Mouse (Mus musculus) Patski (cell line): ENCODE data around the gene Gm9844. TPM values are rescaled to one million over a fixed set of nuclear protein-coding genes. Genes with fewer than 3 reads are reported as not detected.
"Not testable (repeated sequence)": the region's sequence is repeated elsewhere in the genome, so short reads cannot be mapped to it uniquely, and the experiment has no call there.

ENCODE experiments used
- ATAC-seq: fragments of 100-300 bp; one replicate; pipeline ENCODE4 v1.8.0; 2021
- CTCF ChIA-PET: fragments of 350-600 bp; sonication (Branson Sonifier 250); formaldehyde crosslinking; loops from one replicate; lab custom pipeline; 2022; ENCODE audit warnings: inconsistent platforms; lab: Charles Lee
- POLR2A ChIA-PET: fragments of 350-600 bp; sonication (Branson Sonifier 250); formaldehyde crosslinking; loops from one replicate; lab custom pipeline; 2022; ENCODE audit warnings: antibody characterized with exemption, inconsistent platforms; lab: Charles Lee
- DNase-seq: peaks from one replicate; pipeline ENCODE4 v3.0.0-alpha.2; 2011; ENCODE audit warnings: low read depth, low spot score
- H3K27me3 ChIP-seq: fragments of 371-371 bp; one replicate; pipeline ENCODE4 v1.5.1; 2021
- CTCF ChIP-seq: fragments of 100-300 bp; IDR thresholded peaks from one replicate; pipeline ENCODE4 v1.5.1; 2021
- in situ Hi-C: fragments of 300-500 bp; cut with MboI; formaldehyde crosslinking; loops from 3 replicates; pipeline ENCODE4 v1.11.1; 2018; ENCODE audit warnings: low pct_unique_long_range_greater_than_20kb, mixed read lengths
- polyA plus RNA-seq: library from polyadenylated mRNA; unstranded; gene quantifications from one replicate; pipeline ENCODE4 v1.2.3, GENCODE M21; 2021

The Gm9844 gene
- polyA plus RNA-seq = 1.6 TPM

- CTCF ChIA-PET = no interaction called here
- in situ Hi-C loops = no loop called here
- TF ChIP-seq CTCF = no peak
- POLR2A ChIA-PET = no interaction called here
- ATAC-seq = no peak
- DNase-seq = no peak
- no peaks in the 10 kb centered on the region for H3K27me3 ChIP-seq
These were observed at the start of gene Gm9844 for GRCm38 (mm10) chr7:24861913-24862312. Gene Gm9844 (plus strand): TSS chr7:24862213.

- ChIA-PET POLR2A (interaction anchor here (0.6 kb wide), 1 partner anchor 127 kb away, joined by 3 read pairs; no protein-coding TSS in a partner anchor), CTCF (interaction anchor here (0.6 to 2.3 kb wide), 6 partner anchors 8 to 155 kb away, joined by 3 to 11 read pairs (median 3); partner anchors contain the start of gene Rabac1)
- peaks cover 9% of the 10 kb centered on the region for H3K27me3 ChIP-seq
- ATAC-seq (peak; percentile 54), DNase-seq (peak; percentile 19)
- in situ Hi-C loops = loop anchor here (10.0 kb wide), 1 partner anchor 147 kb away; no protein-coding TSS in a partner anchor
- peak; percentile 89 for TF ChIP-seq CTCF
These were observed 44.5 kb upstream of the Gm9844 start for GRCm38 (mm10) chr7:24817502-24817901.

GRCm38 (mm10) chr7:24824452-24824851 is 37.6 kb upstream of the Gm9844 start:
- H3K27me3 ChIP-seq = peaks cover 13% of the 10 kb centered on the region
- ChIA-PET CTCF (no interaction called here), POLR2A (interaction anchor here (0.6 kb wide), 1 partner anchor 79 kb away, joined by 3 read pairs; no protein-coding TSS in a partner anchor)
- ATAC-seq (no peak), DNase-seq (no peak)
- in situ Hi-C loops = no loop called here
- no peak for TF ChIP-seq CTCF

GRCm38 (mm10) chr7:24827181-24827580 is 34.8 kb upstream of the Gm9844 start:
- DNase-seq (no peak), ATAC-seq (no peak)
- ChIA-PET CTCF (interaction anchor here (1.1 kb wide), 1 partner anchor 9 kb away, joined by 4 read pairs; no protein-coding TSS in a partner anchor), POLR2A (no interaction called here)
- peaks cover 23% of the 10 kb centered on the region for H3K27me3 ChIP-seq
- TF ChIP-seq CTCF = no peak
- in situ Hi-C loops = no loop called here

GRCm38 (mm10) chr7:24838732-24839409 is 23.1 kb upstream of the Gm9844 start:
- CTCF ChIA-PET, POLR2A ChIA-PET, ATAC-seq, H3K27me3 ChIP-seq, in situ Hi-C loops, DNase-seq: not testable (repeated sequence)

- ChIA-PET POLR2A (no interaction called here), CTCF (no interaction called here)
- TF ChIP-seq CTCF = no peak
- no peak for DNase-seq
- ATAC-seq = no peak
- peaks cover 6% of the 10 kb centered on the region for H3K27me3 ChIP-seq
- in situ Hi-C loops = no loop called here
These were observed 22.6 kb upstream of the Gm9844 start for GRCm38 (mm10) chr7:24839410-24839808.

- ATAC-seq (no peak), DNase-seq (no peak)
- TF ChIP-seq CTCF = no peak
- POLR2A ChIA-PET = interaction anchor here (0.7 kb wide), 1 partner anchor 268 kb away, joined by 4 read pairs; no protein-coding TSS in a partner anchor
- CTCF ChIA-PET = no interaction called here
- in situ Hi-C loops = no loop called here
- peaks cover 6% of the 10 kb centered on the region for H3K27me3 ChIP-seq
These were observed 21.7 kb upstream of the Gm9844 start for GRCm38 (mm10) chr7:24840331-24840730.

- DNase-seq = peak; percentile 33
- POLR2A ChIA-PET = no interaction called here
- peak; percentile 59 for ATAC-seq
- CTCF ChIA-PET = no interaction called here
- no peak for TF ChIP-seq CTCF
- in situ Hi-C loops = no loop called here
- H3K27me3 ChIP-seq = peaks cover 6% of the 10 kb centered on the region
These were observed 21.0 kb upstream of the Gm9844 start for GRCm38 (mm10) chr7:24841009-24841408.

GRCm38 (mm10) chr7:24844144-24844543 is 17.9 kb upstream of the Gm9844 start:
- peak; percentile 41 for TF ChIP-seq CTCF
- CTCF ChIA-PET = interaction anchor here (0.8 to 2.0 kb wide), 6 partner anchors 26 to 106 kb away, joined by 3 to 9 read pairs (median 4); no protein-coding TSS in a partner anchor
- DNase-seq (no peak), ATAC-seq (no peak)
- in situ Hi-C loops = no loop called here
- POLR2A ChIA-PET = interaction anchor here (0.9 kb wide), 1 partner anchor 60 kb away, joined by 3 read pairs; no protein-coding TSS in a partner anchor
- peaks cover 6% of the 10 kb centered on the region for H3K27me3 ChIP-seq

- in situ Hi-C loops = no loop called here
These were observed 16.8 kb upstream of the Gm9844 start for GRCm38 (mm10) chr7:24845181-24845580.

GRCm38 (mm10) chr7:24845713-24846112 is 16.3 kb upstream of the Gm9844 start:
- ATAC-seq = no peak

More at GRCm38 (mm10) chr7:24845181-24845580, 16.8 kb upstream of the Gm9844 start:
- no peak for TF ChIP-seq CTCF
- no peak for DNase-seq
- ChIA-PET CTCF (no interaction called here), POLR2A (no interaction called here)
- ATAC-seq = no peak
- peaks cover 6% of the 10 kb centered on the region for H3K27me3 ChIP-seq

GRCm38 (mm10) chr7:24846576-24846975 is 15.4 kb upstream of the Gm9844 start:
- in situ Hi-C loops, POLR2A ChIA-PET, H3K27me3 ChIP-seq, ATAC-seq, DNase-seq: not testable (repeated sequence)
- CTCF ChIA-PET = interaction anchor here (1.0 kb wide), 1 partner anchor 35 kb away, joined by 3 read pairs; no protein-coding TSS in a partner anchor

More at GRCm38 (mm10) chr7:24845713-24846112, 16.3 kb upstream of the Gm9844 start:
- no peak for DNase-seq
- TF ChIP-seq CTCF = peak; percentile 18
- peaks cover 6% of the 10 kb centered on the region for H3K27me3 ChIP-seq
- in situ Hi-C loops = no loop called here
- ChIA-PET POLR2A (no interaction called here), CTCF (no interaction called here)
